Mouse (Mus musculus): ENCODE measurements around the gene Adamts9. TPM values are rescaled to one million over a fixed set of nuclear protein-coding genes. Genes with fewer than 3 reads are reported as not detected.

Adamts9 gene
- polyA plus RNA-seq, 1 experiment from 2014 or later = 0.81 TPM

GRCm38 (mm10) chr6:92858721-92859510 is 84.4 kb downstream of the Adamts9 start:
- Histone ChIP-seq H3K9ac (no peak overlapping the region), H3K4me3 (replicated peaks) (no peak overlapping the region), H3K9me3 (replicated peaks) (no peaks in the 10 kb centered on the region), H3K36me3 (replicated peaks) (no peaks in the 10 kb centered on the region), H3K27me3 (no peaks in the 10 kb centered on the region), H3K4me1 (replicated peaks) (no peaks in the 10 kb centered on the region), H3K27ac (replicated peaks) (no peak overlapping the region), H3K4me2 (no peak overlapping the region)
- WGBS (ENCODE audit: insufficient replicate concordance) = 59% methylated on average over 12 of the region's 12 CpGs
- no peak for ATAC-seq (ENCODE audit: insufficient read depth)

- WGBS (ENCODE audit: insufficient replicate concordance) = 74% methylated on average over 13 of the region's 13 CpGs
- no peak overlapping the region for H3K27ac ChIP-seq (replicated peaks)
- H3K4me2 ChIP-seq = no peak overlapping the region
- H3K9ac ChIP-seq = no peak overlapping the region
- H3K4me1 ChIP-seq (replicated peaks) = no peaks in the 10 kb centered on the region
- H3K27me3 ChIP-seq = no peaks in the 10 kb centered on the region
- no peaks in the 10 kb centered on the region for H3K9me3 ChIP-seq (replicated peaks)
- no peak for ATAC-seq (ENCODE audit: insufficient read depth)
- no peak overlapping the region for H3K4me3 ChIP-seq (replicated peaks)
- no peaks in the 10 kb centered on the region for H3K36me3 ChIP-seq (replicated peaks)
Measured at GRCm38 (mm10) chr6:92857761-92858160, 85.5 kb downstream of the Adamts9 start.

- H3K27me3 ChIP-seq = no peaks in the 10 kb centered on the region
- no peak overlapping the region for H3K4me3 ChIP-seq (replicated peaks)
- H3K4me1 ChIP-seq (replicated peaks) = no peaks in the 10 kb centered on the region
- H3K36me3 ChIP-seq (replicated peaks) = no peaks in the 10 kb centered on the region
- no peak overlapping the region for H3K4me2 ChIP-seq
- no peak overlapping the region for H3K9ac ChIP-seq
- 53% methylated on average over 4 of the region's 4 CpGs for WGBS (ENCODE audit: insufficient replicate concordance)
- H3K9me3 ChIP-seq (replicated peaks) = no peaks in the 10 kb centered on the region
- H3K27ac ChIP-seq (replicated peaks) = no peak overlapping the region
- no peak for ATAC-seq (ENCODE audit: insufficient read depth)
Measured at GRCm38 (mm10) chr6:92854873-92855272, 88.4 kb downstream of the Adamts9 start.

GRCm38 (mm10) chr6:92850250-92850649 is 93.0 kb downstream of the Adamts9 start:
- Histone ChIP-seq H3K9me3 (replicated peaks) (no peaks in the 10 kb centered on the region), H3K4me2 (no peak overlapping the region), H3K27me3 (no peaks in the 10 kb centered on the region), H3K36me3 (replicated peaks) (no peaks in the 10 kb centered on the region), H3K4me3 (replicated peaks) (no peak overlapping the region), H3K4me1 (replicated peaks) (no peaks in the 10 kb centered on the region), H3K9ac (no peak overlapping the region), H3K27ac (replicated peaks) (no peak overlapping the region)
- ATAC-seq (ENCODE audit: insufficient read depth) = no peak
- WGBS (ENCODE audit: insufficient replicate concordance) = 56% methylated on average over 5 of the region's 5 CpGs

- no peaks in the 10 kb centered on the region for H3K36me3 ChIP-seq (replicated peaks)
- no peaks in the 10 kb centered on the region for H3K27me3 ChIP-seq
- no peak for ATAC-seq (ENCODE audit: insufficient read depth)
- WGBS (ENCODE audit: insufficient replicate concordance) = 79% methylated on average over 9 of the region's 9 CpGs
- no peak overlapping the region for H3K9ac ChIP-seq
- no peak overlapping the region for H3K4me2 ChIP-seq
- no peaks in the 10 kb centered on the region for H3K4me1 ChIP-seq (replicated peaks)
- H3K4me3 ChIP-seq (replicated peaks) = no peak overlapping the region
- H3K27ac ChIP-seq (replicated peaks) = no peak overlapping the region
- H3K9me3 ChIP-seq (replicated peaks) = no peaks in the 10 kb centered on the region
Measured at GRCm38 (mm10) chr6:92849208-92849607, 94.1 kb downstream of the Adamts9 start.

GRCm38 (mm10) chr6:92846614-92847013 is 96.7 kb downstream of the Adamts9 start:
- H3K4me3 ChIP-seq (replicated peaks) = no peak overlapping the region
- H3K4me2 ChIP-seq = no peak overlapping the region
- no peaks in the 10 kb centered on the region for H3K27me3 ChIP-seq
- no peaks in the 10 kb centered on the region for H3K9me3 ChIP-seq (replicated peaks)
- 48% methylated on average over 4 of the region's 4 CpGs for WGBS (ENCODE audit: insufficient replicate concordance)
- no peak overlapping the region for H3K27ac ChIP-seq (replicated peaks)
- no peak for ATAC-seq (ENCODE audit: insufficient read depth)
- H3K9ac ChIP-seq = no peak overlapping the region
- no peaks in the 10 kb centered on the region for H3K36me3 ChIP-seq (replicated peaks)
- no peaks in the 10 kb centered on the region for H3K4me1 ChIP-seq (replicated peaks)

- Histone ChIP-seq H3K27ac (replicated peaks) (no peak overlapping the region), H3K4me2 (no peak overlapping the region), H3K4me3 (replicated peaks) (no peak overlapping the region), H3K4me1 (replicated peaks) (no peaks in the 10 kb centered on the region), H3K9ac (no peak overlapping the region), H3K27me3 (no peaks in the 10 kb centered on the region), H3K9me3 (replicated peaks) (no peaks in the 10 kb centered on the region), H3K36me3 (replicated peaks) (no peaks in the 10 kb centered on the region)
- 65% methylated on average over 8 of the region's 8 CpGs for WGBS (ENCODE audit: insufficient replicate concordance)
- ATAC-seq (ENCODE audit: insufficient read depth) = no peak
Measured at GRCm38 (mm10) chr6:92845898-92846297, 97.4 kb downstream of the Adamts9 start.

- Histone ChIP-seq H3K4me3 (replicated peaks) (no peak overlapping the region), H3K36me3 (replicated peaks) (no peaks in the 10 kb centered on the region), H3K4me2 (no peak overlapping the region), H3K4me1 (replicated peaks) (no peaks in the 10 kb centered on the region), H3K9me3 (replicated peaks) (no peaks in the 10 kb centered on the region), H3K27ac (replicated peaks) (no peak overlapping the region), H3K9ac (no peak overlapping the region), H3K27me3 (no peaks in the 10 kb centered on the region)
- no peak for ATAC-seq (ENCODE audit: insufficient read depth)
- 53% methylated on average over 2 of the region's 2 CpGs for WGBS (ENCODE audit: insufficient replicate concordance)
Measured at GRCm38 (mm10) chr6:92843474-92843873, 99.8 kb downstream of the Adamts9 start.

- Histone ChIP-seq H3K4me1 (replicated peaks) (no peaks in the 10 kb centered on the region), H3K4me3 (replicated peaks) (no peak overlapping the region), H3K4me2 (no peak overlapping the region), H3K9me3 (replicated peaks) (no peaks in the 10 kb centered on the region), H3K27ac (replicated peaks) (no peak overlapping the region), H3K9ac (no peak overlapping the region), H3K36me3 (replicated peaks) (no peaks in the 10 kb centered on the region), H3K27me3 (no peaks in the 10 kb centered on the region)
- 41% methylated on average over 2 of the region's 2 CpGs for WGBS (ENCODE audit: insufficient replicate concordance)
- ATAC-seq (ENCODE audit: insufficient read depth) = no peak
Measured at GRCm38 (mm10) chr6:92842000-92842399, 101.3 kb downstream of the Adamts9 start.

GRCm38 (mm10) chr6:92831106-92831505 is 112.2 kb downstream of the Adamts9 start:
- no peaks in the 10 kb centered on the region for H3K36me3 ChIP-seq (replicated peaks)
- H3K4me1 ChIP-seq (replicated peaks) = no peaks in the 10 kb centered on the region
- H3K27me3 ChIP-seq = no peaks in the 10 kb centered on the region
- no peak overlapping the region for H3K9ac ChIP-seq
- no peak overlapping the region for H3K4me3 ChIP-seq (replicated peaks)
- ATAC-seq (ENCODE audit: insufficient read depth) = no peak
- no peak overlapping the region for H3K4me2 ChIP-seq
- 65% methylated on average over 2 of the region's 2 CpGs for WGBS (ENCODE audit: insufficient replicate concordance)
- no peaks in the 10 kb centered on the region for H3K9me3 ChIP-seq (replicated peaks)
- no peak overlapping the region for H3K27ac ChIP-seq (replicated peaks)

GRCm38 (mm10) chr6:92829148-92829547 is 114.1 kb downstream of the Adamts9 start:
- 65% methylated on average over 2 of the region's 2 CpGs for WGBS (ENCODE audit: insufficient replicate concordance)
- Histone ChIP-seq H3K4me2 (no peak overlapping the region), H3K27ac (replicated peaks) (no peak overlapping the region), H3K27me3 (no peaks in the 10 kb centered on the region), H3K36me3 (replicated peaks) (no peaks in the 10 kb centered on the region), H3K4me3 (replicated peaks) (no peak overlapping the region), H3K9ac (no peak overlapping the region), H3K9me3 (replicated peaks) (no peaks in the 10 kb centered on the region), H3K4me1 (replicated peaks) (no peaks in the 10 kb centered on the region)
- no peak for ATAC-seq (ENCODE audit: insufficient read depth)

- H3K27ac ChIP-seq (replicated peaks) = no peak overlapping the region
- no peak overlapping the region for H3K9ac ChIP-seq
- no peaks in the 10 kb centered on the region for H3K27me3 ChIP-seq
- H3K9me3 ChIP-seq (replicated peaks) = no peaks in the 10 kb centered on the region
- H3K4me1 ChIP-seq (replicated peaks) = no peaks in the 10 kb centered on the region
- no peak overlapping the region for H3K4me2 ChIP-seq
- 56% methylated on average over 5 of the region's 5 CpGs for WGBS (ENCODE audit: insufficient replicate concordance)
- no peak for ATAC-seq (ENCODE audit: insufficient read depth)
- H3K36me3 ChIP-seq (replicated peaks) = no peaks in the 10 kb centered on the region
- H3K4me3 ChIP-seq (replicated peaks) = no peak overlapping the region
Measured at GRCm38 (mm10) chr6:92827360-92827759, 115.9 kb downstream of the Adamts9 start.
